Mouse (Mus musculus) NIH3T3 (cell line): ENCODE measurements around the gene Bcl7a.

Experiments
- DNase-seq: peaks from one replicate; pipeline ENCODE4 v3.0.0-alpha.2; 2012; ENCODE audit warnings: low read depth

Bcl7a gene

GRCm38 (mm10) chr5:123377120-123377955 is 33.7 kb downstream of the Bcl7a start:
- peak; percentile 75 for DNase-seq

GRCm38 (mm10) chr5:123378712-123379111 is 35.1 kb downstream of the Bcl7a start:
- no peak for DNase-seq

- no peak for DNase-seq
Measured at GRCm38 (mm10) chr5:123379504-123379931, 35.9 kb downstream of the Bcl7a start.

- DNase-seq: peak; percentile 59
Measured at GRCm38 (mm10) chr5:123381968-123382367, 38.3 kb downstream of the Bcl7a start.

GRCm38 (mm10) chr5:123382686-123383085 is 39.1 kb downstream of the Bcl7a start:
- DNase-seq: no peak

GRCm38 (mm10) chr5:123388452-123388851 is 44.8 kb downstream of the Bcl7a start:
- no peak for DNase-seq

GRCm38 (mm10) chr5:123390536-123391441 is 47.2 kb downstream of the Bcl7a start:
- DNase-seq: no peak

- DNase-seq: no peak
Measured at GRCm38 (mm10) chr5:123391442-123391809, 47.8 kb downstream of the Bcl7a start.

- DNase-seq: no peak
Measured at GRCm38 (mm10) chr5:123393786-123394302, 50.2 kb downstream of the Bcl7a start.

- peak; percentile 98 for DNase-seq
Measured at GRCm38 (mm10) chr5:123394303-123394956, 50.8 kb downstream of the Bcl7a start, which contains the start of gene Mlxip. Gene Mlxip, plus strand, starts transcription at chr5:123394798.

- peak; percentile 30 for DNase-seq
Measured at GRCm38 (mm10) chr5:123394957-123395881, 51.6 kb downstream of the Bcl7a start.

GRCm38 (mm10) chr5:123396901-123397464 is 53.3 kb downstream of the Bcl7a start:
- DNase-seq: no peak

GRCm38 (mm10) chr5:123397786-123398185 is 54.2 kb downstream of the Bcl7a start:
- no peak for DNase-seq

- no peak for DNase-seq
Measured at GRCm38 (mm10) chr5:123398856-123399498, 55.3 kb downstream of the Bcl7a start.

GRCm38 (mm10) chr5:123404480-123404879 is 60.8 kb downstream of the Bcl7a start:
- peak; percentile 13 for DNase-seq

GRCm38 (mm10) chr5:123406952-123407351 is 63.3 kb downstream of the Bcl7a start:
- DNase-seq: no peak

- no peak for DNase-seq
Measured at GRCm38 (mm10) chr5:123408176-123408575, 64.5 kb downstream of the Bcl7a start.

- no peak for DNase-seq
Measured at GRCm38 (mm10) chr5:123412193-123412592, 68.6 kb downstream of the Bcl7a start.

GRCm38 (mm10) chr5:123413866-123414363 is 70.3 kb downstream of the Bcl7a start:
- DNase-seq: no peak

- no peak for DNase-seq
Measured at GRCm38 (mm10) chr5:123416149-123416548, 72.5 kb downstream of the Bcl7a start.
